Mouse (Mus musculus): ENCODE data around the gene Tars2. TPM values are rescaled to one million over a fixed set of nuclear protein-coding genes. Genes with fewer than 3 reads are reported as not detected.
"Not testable (repeated sequence)": the region's sequence is repeated elsewhere in the genome, so short reads cannot be mapped to it uniquely, and the experiment has no call there.

The Tars2 gene
- polyA plus RNA-seq (2012) = 1.7 and 2.6 TPM in 2 replicates

DNA sequence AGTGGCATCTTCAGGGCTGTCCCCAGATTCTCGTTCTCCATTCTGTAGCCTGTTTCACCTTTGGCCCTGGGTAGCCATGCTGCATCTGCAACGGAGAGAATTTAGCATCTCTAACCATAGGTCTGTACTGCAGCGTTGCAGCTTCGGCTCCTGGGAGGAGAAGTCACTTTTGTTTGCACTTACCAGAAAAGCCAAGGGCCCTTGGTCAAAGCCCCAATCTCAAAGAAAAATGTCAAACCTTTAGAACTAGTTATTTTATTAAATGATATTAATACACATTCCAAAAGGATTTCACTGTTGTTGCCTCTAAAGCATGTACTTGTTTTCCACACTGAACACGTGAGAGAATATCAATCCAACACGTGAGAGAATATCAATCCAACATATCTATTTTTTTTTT is at the start of gene Tars2:
Gene Tars2, minus strand, starts transcription at position 101 of the 400 bp plus-strand sequence.
- Histone ChIP-seq H3K27me3 (ENCODE audit: control insufficient read depth) (peaks cover 3% of the 10 kb centered on the region), H3K36me3 (ENCODE audit: control insufficient read depth) (peaks cover 20% of the 10 kb centered on the region), H3K4me1 (ENCODE audit: control insufficient read depth) (peaks cover 6% of the 10 kb centered on the region), H3K9me3 (ENCODE audit: control insufficient read depth, low read length) (no peaks in the 10 kb centered on the region), H3K4me3 (replicated peaks) (no peak within 1 kb of the TSS)
- TF ChIP-seq GATA1 (IDR thresholded peaks at IDR 0.05; ENCODE audit: low read length) (no peak), TAL1 (IDR thresholded peaks at IDR 0.05; ENCODE audit: low read length) (no peak)

DNA sequence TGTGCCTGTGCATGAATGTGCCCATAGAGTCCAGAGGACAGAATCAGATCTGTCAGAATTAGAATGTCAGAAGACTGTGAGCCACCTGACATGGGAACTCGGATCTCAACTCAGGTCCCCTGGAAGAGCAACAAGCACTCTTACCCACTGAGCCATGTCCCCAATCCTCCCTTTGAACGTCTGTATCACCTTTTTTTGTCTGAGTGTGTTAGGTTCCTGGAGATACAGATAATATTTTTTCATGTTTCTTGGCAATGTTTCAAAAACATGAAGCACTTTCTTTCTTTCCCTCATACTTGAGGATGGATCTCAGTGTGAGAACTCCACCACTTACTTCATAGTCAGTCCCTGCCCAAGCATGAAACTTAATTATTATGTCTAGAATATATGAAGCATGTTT is 48.4 kb upstream of the Tars2 start:
- no peaks in the 10 kb centered on the region for H3K9me3 ChIP-seq (ENCODE audit: control insufficient read depth, low read length)
- TF ChIP-seq TAL1 (IDR thresholded peaks at IDR 0.05; ENCODE audit: low read length) (no peak), GATA1 (IDR thresholded peaks at IDR 0.05; ENCODE audit: low read length) (no peak)
- no peak overlapping the region for H3K4me3 ChIP-seq (replicated peaks)
- H3K36me3 ChIP-seq (ENCODE audit: control insufficient read depth) = peaks cover 43% of the 10 kb centered on the region
- no peaks in the 10 kb centered on the region for H3K27me3 ChIP-seq (ENCODE audit: control insufficient read depth)
- H3K4me1 ChIP-seq (ENCODE audit: control insufficient read depth) = peaks cover 57% of the 10 kb centered on the region

DNA sequence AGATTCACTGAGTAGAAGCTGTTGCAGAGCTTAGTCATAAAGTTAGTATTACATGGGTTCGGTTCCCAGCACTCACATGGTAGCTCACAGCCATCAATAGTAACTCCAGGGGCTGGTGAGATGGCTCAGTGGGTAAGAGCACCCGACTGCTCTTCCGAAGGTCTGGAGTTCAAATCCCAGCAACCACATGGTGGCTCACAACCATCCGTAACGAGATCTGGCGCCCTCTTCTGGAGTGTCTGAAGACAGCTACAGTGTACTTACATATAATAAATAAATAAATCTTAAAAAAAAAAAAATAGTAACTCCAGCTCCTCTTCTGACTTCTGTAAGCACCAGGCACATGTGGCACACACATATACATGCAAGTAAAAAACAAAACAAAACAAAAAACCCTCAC is 47.6 kb upstream of the Tars2 start:
- H3K36me3 ChIP-seq (ENCODE audit: control insufficient read depth) = peaks cover 46% of the 10 kb centered on the region
- not testable (repeated sequence) for H3K9me3 ChIP-seq (ENCODE audit: control insufficient read depth, low read length); H3K27me3 ChIP-seq (ENCODE audit: control insufficient read depth); H3K4me3 ChIP-seq (replicated peaks)
- peaks cover 62% of the 10 kb centered on the region for H3K4me1 ChIP-seq (ENCODE audit: control insufficient read depth)

DNA sequence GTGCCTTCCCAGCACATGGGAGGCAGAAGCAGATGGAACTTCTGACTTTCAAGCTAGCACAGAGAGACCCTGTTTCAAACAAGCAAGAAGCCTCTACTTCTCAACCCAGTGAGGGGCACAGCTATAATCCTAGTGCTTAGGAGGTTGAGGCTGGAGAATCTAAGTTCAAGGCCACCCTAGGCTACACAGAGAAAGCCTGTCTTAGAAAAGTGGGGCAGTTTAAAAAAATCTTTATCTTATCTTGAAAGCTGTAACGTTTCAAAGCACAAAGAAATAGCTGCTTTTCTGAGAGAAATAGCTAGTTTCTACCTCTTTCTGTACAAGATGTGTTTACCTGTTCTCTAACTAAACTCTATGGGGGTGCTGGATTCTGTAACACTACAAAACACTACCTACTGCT is 46.7 kb upstream of the Tars2 start:
- Histone ChIP-seq H3K9me3 (ENCODE audit: control insufficient read depth, low read length) (no peaks in the 10 kb centered on the region), H3K4me1 (ENCODE audit: control insufficient read depth) (peaks cover 62% of the 10 kb centered on the region), H3K27me3 (ENCODE audit: control insufficient read depth) (no peaks in the 10 kb centered on the region), H3K36me3 (ENCODE audit: control insufficient read depth) (peaks cover 47% of the 10 kb centered on the region), H3K4me3 (replicated peaks) (no peak overlapping the region)
- no peak for TF ChIP-seq GATA1 (IDR thresholded peaks at IDR 0.05; ENCODE audit: low read length)
- no peak for TF ChIP-seq TAL1 (IDR thresholded peaks at IDR 0.05; ENCODE audit: low read length)

DNA sequence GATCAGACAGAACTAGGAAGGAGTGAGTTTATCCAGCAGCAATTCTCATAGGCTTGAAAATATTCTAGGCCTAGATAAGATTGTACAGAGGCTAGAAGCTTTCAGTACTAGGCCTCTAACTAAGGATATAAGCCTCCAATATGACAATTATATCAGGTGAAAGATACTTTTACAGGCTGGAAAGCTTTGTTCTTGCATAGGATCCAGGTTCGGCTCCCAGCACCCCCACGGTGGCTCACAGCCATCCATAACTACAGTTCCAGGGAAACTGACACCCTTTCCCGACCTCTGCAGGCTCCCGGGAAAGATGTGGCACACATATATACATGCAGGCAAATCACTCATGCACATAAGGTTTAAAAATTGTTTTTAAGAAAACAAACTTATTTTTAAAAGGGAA is 43.8 kb upstream of the Tars2 start:
- H3K4me1 ChIP-seq (ENCODE audit: control insufficient read depth) = peaks cover 54% of the 10 kb centered on the region
- H3K27me3 ChIP-seq (ENCODE audit: control insufficient read depth) = no peaks in the 10 kb centered on the region
- H3K9me3 ChIP-seq (ENCODE audit: control insufficient read depth, low read length) = no peaks in the 10 kb centered on the region
- peaks cover 54% of the 10 kb centered on the region for H3K36me3 ChIP-seq (ENCODE audit: control insufficient read depth)
- no peak overlapping the region for H3K4me3 ChIP-seq (replicated peaks)
- TF ChIP-seq GATA1 (IDR thresholded peaks at IDR 0.05; ENCODE audit: low read length) (no peak), TAL1 (IDR thresholded peaks at IDR 0.05; ENCODE audit: low read length) (no peak)

DNA sequence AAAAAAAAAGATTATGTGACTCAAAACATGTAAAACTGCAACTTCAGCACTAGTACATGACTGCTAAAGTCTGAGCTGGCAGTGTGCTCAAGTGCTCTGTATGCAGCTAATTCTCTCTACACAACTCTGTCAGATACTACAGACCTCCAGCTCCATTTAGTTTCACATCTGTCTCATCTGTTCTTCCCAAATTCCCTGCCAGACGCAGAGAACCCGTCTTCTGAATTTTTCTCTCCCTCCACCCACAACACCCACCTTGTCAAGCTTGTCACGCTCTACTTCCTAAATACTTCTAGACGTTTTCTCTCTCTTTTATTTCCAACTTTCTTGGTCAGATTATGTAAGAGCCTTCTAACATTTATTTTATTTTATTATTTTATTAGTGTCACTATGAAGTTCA is 38.8 kb upstream of the Tars2 start:
- no peak overlapping the region for H3K4me3 ChIP-seq (replicated peaks)
- H3K27me3 ChIP-seq (ENCODE audit: control insufficient read depth) = no peaks in the 10 kb centered on the region
- H3K9me3 ChIP-seq (ENCODE audit: control insufficient read depth, low read length) = no peaks in the 10 kb centered on the region
- peaks cover 24% of the 10 kb centered on the region for H3K36me3 ChIP-seq (ENCODE audit: control insufficient read depth)
- TF ChIP-seq GATA1 (IDR thresholded peaks at IDR 0.05; ENCODE audit: low read length) (no peak), TAL1 (IDR thresholded peaks at IDR 0.05; ENCODE audit: low read length) (no peak)
- H3K4me1 ChIP-seq (ENCODE audit: control insufficient read depth) = peaks cover 26% of the 10 kb centered on the region

DNA sequence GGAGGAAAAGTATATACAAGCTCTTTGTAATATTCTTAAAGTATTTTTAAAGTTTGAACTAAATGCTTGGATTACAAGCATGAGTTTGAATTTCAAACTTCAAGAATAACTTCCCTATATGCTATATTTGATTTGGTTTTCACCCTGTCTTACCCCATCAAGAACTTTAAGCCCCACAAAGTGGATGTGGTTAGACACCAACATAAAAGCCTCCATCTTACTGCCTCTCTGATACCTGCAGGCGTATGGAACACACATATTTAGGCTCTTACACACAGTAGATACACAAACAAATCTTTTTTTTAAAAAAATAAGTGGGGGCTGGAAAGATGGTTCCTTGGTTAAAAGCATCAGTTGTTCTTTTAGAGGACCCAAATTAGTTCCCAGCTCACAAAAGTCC is 34.3 kb upstream of the Tars2 start:
- Histone ChIP-seq H3K36me3 (ENCODE audit: control insufficient read depth) (peaks cover 2% of the 10 kb centered on the region), H3K4me3 (replicated peaks) (no peak overlapping the region), H3K27me3 (ENCODE audit: control insufficient read depth) (no peaks in the 10 kb centered on the region), H3K9me3 (ENCODE audit: control insufficient read depth, low read length) (no peaks in the 10 kb centered on the region), H3K4me1 (ENCODE audit: control insufficient read depth) (peaks cover 6% of the 10 kb centered on the region)
- no peak for TF ChIP-seq GATA1 (IDR thresholded peaks at IDR 0.05; ENCODE audit: low read length)
- TF ChIP-seq TAL1 (IDR thresholded peaks at IDR 0.05; ENCODE audit: low read length) = no peak

DNA sequence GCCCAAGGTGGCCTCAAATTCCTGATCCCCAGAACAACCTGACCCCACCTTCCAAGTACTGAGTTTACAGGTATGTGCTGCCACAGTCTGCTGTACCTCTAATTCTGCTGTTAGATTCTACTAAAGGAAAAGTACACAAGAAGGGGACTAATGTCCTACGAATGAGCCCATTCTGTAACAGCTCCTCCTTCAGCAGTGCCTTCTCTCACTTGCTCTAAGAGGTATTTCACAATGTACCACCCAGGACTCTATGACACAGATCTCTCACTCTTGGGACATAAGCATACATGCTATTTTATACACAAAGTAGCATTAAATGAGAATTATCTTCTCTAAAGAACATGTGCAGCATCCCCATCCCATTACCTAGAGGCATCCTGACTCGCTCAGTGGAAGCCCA is 33.7 kb upstream of the Tars2 start:
- no peak for TF ChIP-seq GATA1 (IDR thresholded peaks at IDR 0.05; ENCODE audit: low read length)
- no peak for TF ChIP-seq TAL1 (IDR thresholded peaks at IDR 0.05; ENCODE audit: low read length)
- H3K27me3 ChIP-seq (ENCODE audit: control insufficient read depth) = no peaks in the 10 kb centered on the region
- no peaks in the 10 kb centered on the region for H3K9me3 ChIP-seq (ENCODE audit: control insufficient read depth, low read length)
- H3K4me3 ChIP-seq (replicated peaks) = no peak overlapping the region
- H3K4me1 ChIP-seq (ENCODE audit: control insufficient read depth) = peaks cover 3% of the 10 kb centered on the region
- H3K36me3 ChIP-seq (ENCODE audit: control insufficient read depth) = peaks cover 6% of the 10 kb centered on the region

DNA sequence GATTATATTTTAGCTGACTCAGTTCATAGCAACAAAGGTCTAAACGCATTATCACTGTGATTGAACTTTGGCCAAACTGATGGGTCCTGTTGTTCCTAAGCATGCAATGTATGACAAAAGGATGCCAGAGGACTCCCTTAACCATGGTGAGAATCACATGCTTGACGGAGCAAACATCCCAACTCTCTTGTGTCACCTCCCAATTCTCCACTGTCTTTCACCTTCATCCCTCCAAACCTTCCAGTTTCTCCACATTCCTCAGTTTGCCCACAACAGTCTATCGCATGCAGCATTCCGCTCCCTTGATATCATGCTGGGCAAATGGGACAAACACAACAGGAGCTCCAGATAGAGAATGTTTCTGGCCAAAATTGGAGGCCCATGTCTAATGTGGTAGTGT is 25.5 kb upstream of the Tars2 start:
- Histone ChIP-seq H3K27me3 (ENCODE audit: control insufficient read depth) (no peaks in the 10 kb centered on the region), H3K4me1 (ENCODE audit: control insufficient read depth) (no peaks in the 10 kb centered on the region), H3K9me3 (ENCODE audit: control insufficient read depth, low read length) (no peaks in the 10 kb centered on the region), H3K4me3 (replicated peaks) (no peak overlapping the region), H3K36me3 (ENCODE audit: control insufficient read depth) (peaks cover 78% of the 10 kb centered on the region)
- TF ChIP-seq GATA1 (IDR thresholded peaks at IDR 0.05; ENCODE audit: low read length) (no peak), TAL1 (IDR thresholded peaks at IDR 0.05; ENCODE audit: low read length) (no peak)

DNA sequence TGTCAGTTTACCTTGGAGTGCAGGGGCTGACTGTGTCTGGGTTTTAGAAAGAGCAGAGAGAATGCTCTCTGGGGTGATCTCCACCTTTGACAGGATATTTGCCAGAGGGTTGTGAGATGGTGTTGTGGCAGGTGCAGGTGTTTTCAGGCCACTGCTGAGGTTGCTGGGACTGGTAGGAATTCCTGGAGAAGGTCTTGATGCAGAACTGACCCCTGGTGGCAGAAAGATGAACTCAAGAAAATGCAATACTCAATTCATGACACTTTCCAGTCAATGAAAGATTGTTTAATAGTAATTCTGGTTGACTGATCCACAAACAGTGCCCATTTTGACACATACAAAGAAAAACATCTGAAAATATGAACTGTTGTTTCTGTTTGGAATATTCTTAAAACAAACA is 12.0 kb upstream of the Tars2 start:
- Histone ChIP-seq H3K4me1 (ENCODE audit: control insufficient read depth) (peaks cover 7% of the 10 kb centered on the region), H3K9me3 (ENCODE audit: control insufficient read depth, low read length) (no peaks in the 10 kb centered on the region), H3K4me3 (replicated peaks) (no peak overlapping the region), H3K36me3 (ENCODE audit: control insufficient read depth) (peaks cover 84% of the 10 kb centered on the region), H3K27me3 (ENCODE audit: control insufficient read depth) (no peaks in the 10 kb centered on the region)
- no peak for TF ChIP-seq GATA1 (IDR thresholded peaks at IDR 0.05; ENCODE audit: low read length)
- no peak for TF ChIP-seq TAL1 (IDR thresholded peaks at IDR 0.05; ENCODE audit: low read length)

Data from erythroblast, embryonic 14.5 days (primary cell).